Mouse (Mus musculus): ENCODE results near the gene Btg2.

DNA sequence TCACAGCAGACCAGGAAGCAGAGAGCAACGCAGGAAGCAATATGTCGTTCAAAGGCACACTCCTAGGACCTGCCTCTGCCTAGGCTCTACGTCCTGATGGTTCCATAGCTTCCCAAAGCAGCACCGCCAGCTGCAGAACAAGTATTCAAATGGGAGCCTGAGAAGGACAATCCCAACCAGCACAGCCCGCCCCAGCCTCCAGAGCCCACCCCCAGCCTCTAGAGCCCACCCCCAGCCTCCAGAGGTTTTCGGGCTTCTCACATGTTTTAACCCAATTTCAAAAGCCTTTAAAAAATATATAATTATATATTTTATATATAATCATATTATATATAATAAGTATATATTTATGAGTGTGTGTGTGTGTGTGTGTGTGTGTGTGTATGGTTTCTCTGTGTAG lies 29.4 kb downstream of the Btg2 start:
- TF ChIP-seq POLR2A (IDR thresholded peaks at IDR 0.05; ENCODE audit: low read depth, low read length) (no peak), NELFE (IDR thresholded peaks at IDR 0.05; ENCODE audit: low read depth, low read length) (no peak), USF1 (IDR thresholded peaks at IDR 0.05; ENCODE audit: low read depth, low read length) (no peak), CTCF (conservative IDR thresholded peaks at IDR 0.05 in 1 of 2, IDR thresholded peaks at IDR 0.05 in 1 of 2; ENCODE audit: low read depth in 2 of 2, low read length in 2 of 2) (no peak), NRF1 (IDR thresholded peaks at IDR 0.05; ENCODE audit: low read depth, low read length) (no peak), MXI1 (IDR thresholded peaks at IDR 0.05; ENCODE audit: low read depth, low read length) (no peak), ZC3H11A (IDR thresholded peaks at IDR 0.05; ENCODE audit: low read depth, low read length) (no peak), HCFC1 (IDR thresholded peaks at IDR 0.05; ENCODE audit: low read depth, low read length) (no peak), USF2 (conservative IDR thresholded peaks at IDR 0.05; ENCODE audit: low read depth, low read length) (no peak), EP300 (IDR thresholded peaks at IDR 0.05; ENCODE audit: low read length) (no peak)

Data from CH12.LX (cell line).